Mouse (Mus musculus): ENCODE data around the gene Fgd3. TPM values are rescaled to one million over a fixed set of nuclear protein-coding genes. Genes with fewer than 3 reads are reported as not detected.
A peak's percentile ranks its signal among the peaks of the same experiment; 100 is the strongest.

Fgd3 gene
- polyA plus RNA-seq, 1 experiment from 2014 or later = 1.2 TPM

DNA sequence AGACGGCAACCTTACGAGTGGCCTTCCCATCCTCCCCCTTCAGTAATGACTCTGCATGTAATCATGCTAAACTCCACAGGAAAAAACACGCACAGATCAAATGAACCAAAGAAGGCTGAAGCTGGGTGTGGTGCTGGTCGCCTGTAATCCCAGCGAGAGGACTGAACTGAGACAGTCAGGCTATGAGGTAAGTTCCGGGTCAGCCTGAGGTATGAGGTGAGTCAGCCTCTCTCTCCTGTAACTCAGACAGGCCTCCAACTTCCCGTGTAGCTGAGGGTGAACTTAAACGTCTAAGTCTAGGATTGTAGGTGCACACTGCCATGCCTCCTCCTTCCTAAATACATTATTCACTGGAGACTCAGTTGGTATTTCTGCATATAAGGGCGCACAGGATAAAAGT lies 26.0 kb downstream of the Fgd3 start:
- WGBS = 71% methylated on average over 9 of the region's 9 CpGs
- no peak for ATAC-seq

DNA sequence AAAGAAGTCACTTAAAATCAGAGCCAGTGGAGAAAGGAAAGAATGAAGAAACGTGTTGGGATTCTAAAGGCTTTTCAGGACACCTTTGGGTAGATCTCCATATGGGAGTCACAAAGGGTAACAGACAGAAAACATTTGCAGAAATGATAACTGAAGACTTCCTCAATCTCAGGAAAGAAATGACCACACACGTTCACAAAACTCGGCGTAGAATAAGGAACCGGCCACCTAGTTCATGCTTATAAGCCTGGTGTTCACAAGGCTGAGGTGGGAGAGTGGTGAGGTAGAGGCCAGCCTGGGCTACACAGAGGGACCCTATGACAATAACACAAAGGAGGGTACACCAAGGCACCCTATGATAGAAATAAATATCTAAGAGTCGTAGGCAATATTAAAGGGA lies 28.2 kb downstream of the Fgd3 start:
- H3K9me3 ChIP-seq (ENCODE audit: control insufficient read depth, low read length) = no peaks in the 10 kb centered on the region
- WGBS = 91% methylated on average over 6 of the region's 6 CpGs
- no peaks in the 10 kb centered on the region for H3K27me3 ChIP-seq (replicated peaks; ENCODE audit: control insufficient read depth, insufficient read depth, low read length)
- H3K4me3 ChIP-seq (ENCODE audit: low read length) = no peak overlapping the region
- H3K36me3 ChIP-seq (ENCODE audit: control insufficient read depth, insufficient read depth, low read length) = no peaks in the 10 kb centered on the region
- no peak overlapping the region for H3K27ac ChIP-seq (ENCODE audit: low read length)
- H3K4me2 ChIP-seq (ENCODE audit: low read depth, low read length) = no peak overlapping the region
- no peak for ATAC-seq
- H3K9ac ChIP-seq (ENCODE audit: low read depth, low read length) = no peak overlapping the region
- peaks cover 3% of the 10 kb centered on the region; the same call in 1 of the 2 replicates for H3K4me1 ChIP-seq (ENCODE audit: control insufficient read depth, insufficient read depth, low read length)

More for the DNA sequence above, 26.0 kb downstream of the Fgd3 start:
- Histone ChIP-seq H3K4me1 (ENCODE audit: control insufficient read depth, insufficient read depth, low read length) (peaks cover 6% of the 10 kb centered on the region; the same call in 1 of the 2 replicates), H3K36me3 (ENCODE audit: control insufficient read depth, insufficient read depth, low read length) (no peaks in the 10 kb centered on the region), H3K27me3 (replicated peaks; ENCODE audit: control insufficient read depth, insufficient read depth, low read length) (no peaks in the 10 kb centered on the region), H3K9ac (ENCODE audit: low read depth, low read length) (no peak overlapping the region), H3K4me2 (ENCODE audit: low read depth, low read length) (no peak overlapping the region), H3K27ac (ENCODE audit: low read length) (no peak overlapping the region), H3K9me3 (ENCODE audit: control insufficient read depth, low read length) (no peaks in the 10 kb centered on the region), H3K4me3 (ENCODE audit: low read length) (no peak overlapping the region)

DNA sequence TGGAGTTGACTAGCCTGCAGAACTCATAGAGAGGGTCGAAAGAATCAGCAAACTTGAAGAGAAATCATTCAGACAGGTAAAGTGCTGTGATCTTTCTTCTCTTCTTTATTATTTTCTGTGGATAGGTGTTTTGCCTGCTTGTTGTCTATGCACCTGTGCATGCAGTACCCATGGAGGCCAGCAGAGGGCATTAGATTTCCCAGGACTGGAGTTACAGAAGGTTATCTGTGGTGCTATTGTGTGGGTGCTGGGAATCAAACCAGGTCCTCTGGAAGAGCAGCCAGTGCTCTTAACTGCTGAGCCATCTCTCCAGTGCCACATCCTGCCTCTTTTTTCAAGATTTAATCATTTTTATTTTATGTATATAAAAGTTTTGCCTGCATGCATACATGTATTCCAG lies 28.7 kb downstream of the Fgd3 start:
- Histone ChIP-seq H3K9ac (ENCODE audit: low read depth, low read length) (no peak overlapping the region), H3K9me3 (ENCODE audit: control insufficient read depth, low read length) (no peaks in the 10 kb centered on the region), H3K4me2 (ENCODE audit: low read depth, low read length) (no peak overlapping the region), H3K36me3 (ENCODE audit: control insufficient read depth, insufficient read depth, low read length) (no peaks in the 10 kb centered on the region), H3K4me3 (ENCODE audit: low read length) (no peak overlapping the region), H3K27ac (ENCODE audit: low read length) (no peak overlapping the region), H3K27me3 (replicated peaks; ENCODE audit: control insufficient read depth, insufficient read depth, low read length) (no peaks in the 10 kb centered on the region), H3K4me1 (ENCODE audit: control insufficient read depth, insufficient read depth, low read length) (peaks cover 3% of the 10 kb centered on the region; the same call in 1 of the 2 replicates)
- no peak for ATAC-seq
- 45% methylated on average over 1 of the region's 1 CpGs for WGBS

DNA sequence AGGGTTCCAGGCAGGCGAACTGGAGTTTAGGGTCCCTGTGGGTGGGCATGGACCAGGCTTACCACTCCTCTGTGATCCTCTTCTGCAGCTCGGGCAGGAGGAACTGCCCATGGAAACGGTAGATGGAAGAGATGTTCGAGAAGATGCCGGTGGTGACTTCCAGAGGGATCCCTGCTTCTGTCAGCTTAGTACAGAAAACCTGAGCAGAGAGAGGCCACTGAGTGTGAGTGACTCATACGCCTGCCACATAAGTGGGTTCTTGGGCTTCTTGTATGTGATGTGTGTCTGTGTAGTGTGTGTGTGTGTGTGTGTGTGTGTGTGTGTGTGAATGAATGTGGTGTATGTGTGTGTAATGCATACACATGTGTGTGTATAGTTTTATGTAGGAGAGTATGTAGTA lies 32.9 kb downstream of the Fgd3 start:
- peak; percentile 62 for ATAC-seq
- peak overlapping the region; percentile 30; the same call in 1 of the 2 replicates for H3K4me2 ChIP-seq (ENCODE audit: low read depth, low read length)
- 81% methylated on average over 6 of the region's 6 CpGs for WGBS
- H3K9me3 ChIP-seq (ENCODE audit: control insufficient read depth, low read length) = no peaks in the 10 kb centered on the region
- no peaks in the 10 kb centered on the region for H3K36me3 ChIP-seq (ENCODE audit: control insufficient read depth, insufficient read depth, low read length)
- no peaks in the 10 kb centered on the region for H3K27me3 ChIP-seq (replicated peaks; ENCODE audit: control insufficient read depth, insufficient read depth, low read length)
- H3K27ac ChIP-seq (ENCODE audit: low read length) = peak overlapping the region; percentile 55; the same call in 1 of the 2 replicates
- no peak overlapping the region for H3K9ac ChIP-seq (ENCODE audit: low read depth, low read length)
- H3K4me1 ChIP-seq (ENCODE audit: control insufficient read depth, insufficient read depth, low read length) = peaks cover 3% of the 10 kb centered on the region; the same call in 1 of the 2 replicates
- H3K4me3 ChIP-seq (ENCODE audit: low read length) = no peak overlapping the region

DNA sequence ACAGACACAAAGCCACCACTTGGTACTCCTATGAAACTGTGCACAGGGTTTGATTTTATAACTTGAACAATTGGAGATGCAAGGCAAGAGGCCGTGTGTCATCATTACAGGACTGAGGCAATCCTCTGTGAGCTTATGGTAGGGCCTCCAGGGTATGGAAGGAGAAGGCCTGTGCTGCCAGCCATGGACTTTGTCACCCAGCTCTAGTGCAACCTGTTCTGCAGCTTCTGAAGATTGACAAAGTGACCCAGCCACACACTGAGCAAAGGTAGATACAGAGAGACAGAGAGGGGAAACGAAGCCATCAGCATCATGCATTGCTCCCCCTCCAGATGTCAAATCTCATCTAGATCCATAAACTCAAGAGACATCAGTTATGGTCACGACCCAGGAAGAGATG lies 33.4 kb downstream of the Fgd3 start:
- Histone ChIP-seq H3K27me3 (replicated peaks; ENCODE audit: control insufficient read depth, insufficient read depth, low read length) (no peaks in the 10 kb centered on the region), H3K9ac (ENCODE audit: low read depth, low read length) (no peak overlapping the region), H3K36me3 (ENCODE audit: control insufficient read depth, insufficient read depth, low read length) (no peaks in the 10 kb centered on the region), H3K4me3 (ENCODE audit: low read length) (no peak overlapping the region), H3K9me3 (ENCODE audit: control insufficient read depth, low read length) (no peaks in the 10 kb centered on the region), H3K4me1 (ENCODE audit: control insufficient read depth, insufficient read depth, low read length) (peaks cover 3% of the 10 kb centered on the region; the same call in 1 of the 2 replicates), H3K4me2 (ENCODE audit: low read depth, low read length) (peak overlapping the region; percentile 30; the same call in 1 of the 2 replicates), H3K27ac (ENCODE audit: low read length) (peak overlapping the region; percentile 78)
- peak; percentile 99 for ATAC-seq
- 51% methylated on average over 3 of the region's 3 CpGs for WGBS

DNA sequence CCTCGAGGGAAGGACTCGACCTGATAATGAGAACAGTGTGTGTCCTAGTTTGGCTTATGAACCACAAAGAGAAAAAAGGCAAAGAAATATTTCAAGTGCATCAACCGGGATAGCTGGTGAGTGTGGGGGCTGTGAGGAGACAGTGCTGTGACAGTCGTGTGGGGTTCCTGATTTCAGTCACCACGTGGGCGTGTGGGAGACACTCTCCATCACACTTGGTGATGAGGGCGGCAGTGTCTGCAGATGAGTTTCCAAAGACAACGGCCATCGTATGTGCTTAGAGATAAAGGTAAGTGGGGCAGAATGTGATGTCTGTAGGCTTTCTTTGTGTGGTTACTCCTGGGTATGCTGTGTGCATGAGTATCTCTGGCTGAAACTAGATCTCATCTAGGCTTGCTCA lies 36.4 kb downstream of the Fgd3 start:
- 82% methylated on average over 9 of the region's 9 CpGs for WGBS
- no peaks in the 10 kb centered on the region for H3K27me3 ChIP-seq (replicated peaks; ENCODE audit: control insufficient read depth, insufficient read depth, low read length)
- peaks cover 3% of the 10 kb centered on the region; the same call in 1 of the 2 replicates for H3K4me1 ChIP-seq (ENCODE audit: control insufficient read depth, insufficient read depth, low read length)
- no peak overlapping the region for H3K27ac ChIP-seq (ENCODE audit: low read length)
- no peak overlapping the region for H3K9ac ChIP-seq (ENCODE audit: low read depth, low read length)
- H3K4me3 ChIP-seq (ENCODE audit: low read length) = no peak overlapping the region
- no peak overlapping the region for H3K4me2 ChIP-seq (ENCODE audit: low read depth, low read length)
- no peak for ATAC-seq
- H3K9me3 ChIP-seq (ENCODE audit: control insufficient read depth, low read length) = peaks cover 6% of the 10 kb centered on the region; the same call in 1 of the 2 replicates
- H3K36me3 ChIP-seq (ENCODE audit: control insufficient read depth, insufficient read depth, low read length) = 0 out of 2 replicates have a peak, but pooled peaks cover 4% of the 10 kb centered on the region

GRCm38 (mm10) chr13:49282168-49282567 lies 37.9 kb downstream of the Fgd3 start:
- H3K4me1 ChIP-seq (ENCODE audit: control insufficient read depth, insufficient read depth, low read length) = peaks cover 3% of the 10 kb centered on the region; the same call in 1 of the 2 replicates
- H3K27me3 ChIP-seq (replicated peaks; ENCODE audit: control insufficient read depth, insufficient read depth, low read length) = no peaks in the 10 kb centered on the region
- ATAC-seq = no peak
- no peak overlapping the region for H3K27ac ChIP-seq (ENCODE audit: low read length)
- no peak overlapping the region for H3K4me3 ChIP-seq (ENCODE audit: low read length)
- H3K9me3 ChIP-seq (ENCODE audit: control insufficient read depth, low read length) = peaks cover 6% of the 10 kb centered on the region; the same call in 1 of the 2 replicates
- WGBS = 61% methylated on average over 2 of the region's 2 CpGs
- no peak overlapping the region for H3K9ac ChIP-seq (ENCODE audit: low read depth, low read length)
- no peak overlapping the region for H3K4me2 ChIP-seq (ENCODE audit: low read depth, low read length)
- 0 out of 2 replicates have a peak, but pooled peaks cover 4% of the 10 kb centered on the region for H3K36me3 ChIP-seq (ENCODE audit: control insufficient read depth, insufficient read depth, low read length)

GRCm38 (mm10) chr13:49271831-49272765 lies 48.0 kb downstream of the Fgd3 start:
- no peaks in the 10 kb centered on the region for H3K27me3 ChIP-seq (replicated peaks; ENCODE audit: control insufficient read depth, insufficient read depth, low read length)
- no peaks in the 10 kb centered on the region for H3K9me3 ChIP-seq (ENCODE audit: control insufficient read depth, low read length)
- H3K9ac ChIP-seq (ENCODE audit: low read depth, low read length) = no peak overlapping the region
- no peak overlapping the region for H3K4me3 ChIP-seq (ENCODE audit: low read length)
- no peaks in the 10 kb centered on the region for H3K36me3 ChIP-seq (ENCODE audit: control insufficient read depth, insufficient read depth, low read length)
- H3K27ac ChIP-seq (ENCODE audit: low read length) = no peak overlapping the region
- 56% methylated on average over 5 of the region's 5 CpGs for WGBS
- ATAC-seq = no peak; the same call in 1 of the 2 replicates
- no peaks in the 10 kb centered on the region for H3K4me1 ChIP-seq (ENCODE audit: control insufficient read depth, insufficient read depth, low read length)
- H3K4me2 ChIP-seq (ENCODE audit: low read depth, low read length) = no peak overlapping the region

- no peaks in the 10 kb centered on the region for H3K4me1 ChIP-seq (ENCODE audit: control insufficient read depth, insufficient read depth, low read length)
- no peaks in the 10 kb centered on the region for H3K9me3 ChIP-seq (ENCODE audit: control insufficient read depth, low read length)
- WGBS = 88% methylated on average over 8 of the region's 8 CpGs
- H3K4me3 ChIP-seq (ENCODE audit: low read length) = no peak overlapping the region
- ATAC-seq = no peak
- no peaks in the 10 kb centered on the region for H3K36me3 ChIP-seq (ENCODE audit: control insufficient read depth, insufficient read depth, low read length)
- no peaks in the 10 kb centered on the region for H3K27me3 ChIP-seq (replicated peaks; ENCODE audit: control insufficient read depth, insufficient read depth, low read length)
- no peak overlapping the region for H3K9ac ChIP-seq (ENCODE audit: low read depth, low read length)
- H3K27ac ChIP-seq (ENCODE audit: low read length) = no peak overlapping the region
- no peak overlapping the region for H3K4me2 ChIP-seq (ENCODE audit: low read depth, low read length)
Observed at GRCm38 (mm10) chr13:49270500-49270899, 49.6 kb downstream of the Fgd3 start.
